Mouse (Mus musculus): ENCODE measurements around the gene Nabp2. TPM values are rescaled to one million over a fixed set of nuclear protein-coding genes. Genes with fewer than 3 reads are reported as not detected.

Gene Nabp2
- 10 to 100 TPM; 41.0 to 42.8 TPM for total RNA-seq (2021)
- long read RNA-seq, experiment 1, transcript Nabp2-201 (7 exons, 1,130 nt) = major isoform, 38 of 43 reads
- long read RNA-seq, experiment 1, partial matches to known transcripts = 1 of 43 reads
- long read RNA-seq, experiment 1, other reads (novel, unspliced or antisense) = 4 of 43 reads
- long read RNA-seq, experiment 2, transcript Nabp2-201 (7 exons, 1,130 nt) = major isoform, 21 of 22 reads
- long read RNA-seq, experiment 2, partial matches to known transcripts = 0 of 22 reads
- long read RNA-seq, experiment 2, other reads (novel, unspliced or antisense) = 0 of 22 reads

DNA sequence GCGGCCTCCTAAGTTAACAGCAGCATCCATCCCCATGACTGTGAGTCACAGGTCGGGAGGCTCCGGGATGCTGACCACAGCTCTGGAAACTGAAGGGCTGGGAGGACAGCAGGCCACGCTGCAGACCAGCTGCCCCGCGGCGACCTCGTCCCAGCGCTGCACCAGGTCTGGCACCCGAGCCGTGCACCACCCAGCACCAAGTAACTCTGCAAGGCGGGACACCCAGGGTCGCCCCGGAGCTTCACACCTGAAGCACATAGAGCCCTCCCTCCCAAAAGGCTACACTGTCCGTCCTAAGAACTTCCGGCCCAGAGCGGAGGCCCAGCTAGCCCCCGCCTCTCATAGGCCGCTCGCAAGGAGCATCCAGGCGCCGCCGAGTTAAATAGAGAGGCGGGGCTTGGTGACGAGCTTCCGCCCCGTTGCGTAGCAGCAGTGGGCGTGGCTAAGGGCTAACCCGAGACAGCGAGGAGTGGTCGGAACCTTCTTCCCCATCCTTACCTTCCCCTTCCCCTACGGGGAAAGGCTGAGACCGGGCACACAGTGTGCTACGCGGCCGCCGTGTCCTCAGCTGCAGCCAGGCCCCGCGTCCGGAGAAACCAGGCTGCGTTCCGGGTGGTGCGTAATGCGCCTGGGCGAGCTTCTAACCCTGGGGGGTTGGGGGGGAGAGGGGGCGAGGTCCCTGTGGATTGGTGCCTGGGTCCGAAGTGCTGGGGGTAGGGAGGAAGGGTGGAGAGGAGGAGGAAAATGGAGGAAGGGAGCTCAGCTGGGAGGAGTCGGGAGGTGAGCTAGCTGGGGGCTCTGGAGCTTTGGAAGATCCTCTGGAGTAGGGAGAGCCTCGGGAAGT is at the start of gene Nabp2, which contains the start of gene Rnf41:
Gene Nabp2, minus strand, starts transcription at position 282 of the 844 bp plus-strand sequence.
Gene Rnf41, plus strand, starts transcription at position 447 of the 844 bp plus-strand sequence.
- DNase-seq = peak; percentile 98

- no peak for DNase-seq
Measured at GRCm38 (mm10) chr10:128460270-128460630, 49.0 kb upstream of the Nabp2 start.

- DNase-seq = peak; percentile 29 to 59
Measured at GRCm38 (mm10) chr10:128459409-128460269, 48.3 kb upstream of the Nabp2 start.

GRCm38 (mm10) chr10:128458719-128459408 is 47.6 kb upstream of the Nabp2 start, which contains the start of gene Smarcc2:
TSS of gene Smarcc2 (plus strand) at chr10:128459248.
- peak; percentile 84 to 91 for DNase-seq

- DNase-seq = peak; percentile 88 to 97
Measured at GRCm38 (mm10) chr10:128458348-128458718, 47.0 kb upstream of the Nabp2 start.

DNA sequence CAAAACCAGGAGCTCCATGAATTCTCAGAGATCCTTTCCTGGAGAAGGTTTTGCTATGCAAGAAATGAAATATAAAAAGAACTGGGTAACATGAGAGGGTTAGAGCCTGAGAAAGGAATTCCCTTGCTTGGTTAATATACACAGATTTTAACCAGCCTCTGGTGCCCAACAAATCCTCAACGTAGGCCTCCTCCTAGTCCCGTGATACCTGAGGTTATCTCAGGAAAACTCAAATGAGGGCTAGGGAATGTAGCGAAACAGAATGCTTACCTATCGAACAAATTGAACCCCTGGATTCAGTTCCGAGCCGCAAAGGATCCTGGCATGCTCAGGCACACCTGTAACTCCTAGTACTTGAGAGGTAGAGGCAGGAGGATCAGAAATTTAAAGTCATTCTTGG is 46.4 kb upstream of the Nabp2 start:
- DNase-seq = no peak

GRCm38 (mm10) chr10:128455280-128455679 is 44.0 kb upstream of the Nabp2 start:
- peak; percentile 76 to 87 for DNase-seq

- DNase-seq = no peak
Measured at GRCm38 (mm10) chr10:128454471-128454870, 43.2 kb upstream of the Nabp2 start.

DNA sequence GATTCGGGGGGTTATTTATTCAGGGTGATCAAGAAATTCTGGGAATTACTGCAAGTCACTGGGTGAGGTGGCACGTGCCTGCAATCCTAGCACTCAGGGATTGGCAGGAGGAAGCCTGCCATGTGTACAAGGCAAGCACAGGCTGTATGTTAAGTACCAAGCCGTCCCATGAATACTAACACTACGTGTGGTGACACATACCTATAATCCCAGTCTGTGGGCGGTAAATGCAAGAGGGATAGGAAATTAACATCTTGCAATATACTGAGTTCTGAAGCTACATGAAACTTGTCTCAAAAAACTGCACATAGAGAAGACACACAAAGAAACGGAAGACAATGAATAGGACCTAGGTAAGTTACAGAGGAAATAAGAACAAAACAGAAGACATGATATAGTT is 39.7 kb upstream of the Nabp2 start:
- DNase-seq = no peak

DNA sequence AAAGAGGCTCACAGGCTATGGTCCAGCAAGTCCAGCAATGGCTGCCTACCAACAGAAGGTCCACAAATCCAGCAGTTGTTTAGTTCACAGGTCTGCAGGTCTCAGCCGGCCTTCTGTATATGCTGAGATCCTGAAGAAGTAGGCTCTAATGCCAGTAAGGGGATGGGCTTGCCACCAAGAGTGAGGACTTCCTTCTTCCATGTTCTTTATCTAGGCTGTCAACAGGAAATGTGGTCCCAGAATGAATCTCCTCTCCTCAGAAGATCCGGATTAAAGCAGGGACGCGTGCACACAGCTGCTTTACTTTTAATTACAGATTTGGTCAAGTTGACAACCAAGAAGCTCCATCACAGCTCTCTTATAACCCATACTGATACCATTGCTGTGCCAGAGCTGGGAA is 34.1 kb upstream of the Nabp2 start:
- DNase-seq = peak in 1 of 2 experiments; percentile 30

DNA sequence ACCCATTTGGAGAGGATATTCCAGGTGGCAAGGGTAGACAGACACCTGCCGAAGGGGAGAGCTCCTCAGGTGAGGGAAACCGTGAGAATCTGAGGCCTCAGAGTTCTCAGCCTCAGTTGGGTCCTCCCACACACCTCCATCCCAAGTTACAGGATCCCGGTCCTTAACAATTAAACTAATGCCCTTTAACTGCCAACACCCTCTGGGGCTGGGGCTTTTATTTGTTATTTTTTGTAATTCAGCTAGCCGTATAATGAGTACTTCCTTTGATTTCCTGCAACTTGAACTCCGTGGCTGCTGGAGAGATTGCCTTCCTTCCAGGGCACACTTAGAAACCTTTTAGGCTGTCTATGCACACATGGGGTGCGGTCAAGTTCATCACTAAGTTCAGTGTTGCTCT is 33.1 kb upstream of the Nabp2 start:
- DNase-seq = no peak

GRCm38 (mm10) chr10:128442718-128443117 is 31.4 kb upstream of the Nabp2 start:
- DNase-seq = no peak

- no peak for DNase-seq
Measured at GRCm38 (mm10) chr10:128441324-128442119, 30.2 kb upstream of the Nabp2 start.

- peak in 1 of 2 experiments; percentile 39 for DNase-seq
Measured at GRCm38 (mm10) chr10:128440407-128440806, 29.1 kb upstream of the Nabp2 start.

DNA sequence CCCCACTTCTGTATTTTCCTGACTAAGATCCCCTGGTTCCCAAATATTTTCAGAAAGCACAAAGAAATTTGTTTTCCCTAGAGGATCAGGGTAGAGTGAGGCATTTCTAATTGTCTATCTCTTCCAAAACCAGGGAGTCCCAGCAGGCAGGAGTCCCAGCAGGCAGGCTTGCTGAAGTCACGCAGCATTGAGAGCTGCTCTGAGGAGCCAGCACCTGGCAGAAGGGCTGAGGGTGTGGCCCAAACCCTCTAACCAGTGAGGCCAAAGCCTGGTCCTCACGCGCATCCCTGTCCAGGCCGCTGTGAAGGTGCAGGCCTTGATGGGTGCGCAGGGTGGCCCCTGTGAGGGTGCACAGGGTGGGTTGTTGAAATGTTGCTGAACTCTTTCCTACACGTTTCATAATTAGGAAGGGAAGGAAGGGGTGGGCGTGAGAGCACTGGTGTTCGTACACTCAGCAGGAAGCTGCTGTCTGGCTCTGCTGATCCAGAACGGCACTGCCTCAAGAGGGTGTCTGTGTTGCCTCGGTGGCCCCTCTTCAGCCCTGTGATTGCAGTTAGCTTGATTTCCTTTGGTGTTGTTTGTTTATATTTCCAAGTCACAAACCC is 27.5 kb upstream of the Nabp2 start:
- DNase-seq = peak; percentile 24 to 40

- DNase-seq = no peak
Measured at GRCm38 (mm10) chr10:128436376-128436775, 25.1 kb upstream of the Nabp2 start.

DNA sequence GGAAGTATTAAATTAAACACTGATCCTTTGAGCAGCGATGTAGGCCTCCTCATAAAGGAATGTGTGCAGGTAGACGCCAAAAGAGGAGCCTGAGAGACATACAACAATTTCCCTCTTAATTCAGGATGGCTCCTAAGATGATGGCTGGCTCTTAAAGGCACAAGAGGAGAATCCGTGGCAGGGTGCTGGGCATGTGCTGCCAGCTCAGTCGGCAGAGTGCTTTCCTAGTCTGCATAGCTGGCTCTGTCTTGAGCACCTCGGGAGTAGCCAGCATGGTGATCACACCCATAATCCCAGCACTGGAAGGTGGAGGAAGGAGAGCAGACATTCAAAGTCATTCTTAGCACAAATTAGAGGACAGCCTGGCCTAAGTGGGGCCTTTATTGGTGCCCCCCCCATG is 24.6 kb upstream of the Nabp2 start:
- DNase-seq = peak in 1 of 2 experiments; percentile 18

DNA sequence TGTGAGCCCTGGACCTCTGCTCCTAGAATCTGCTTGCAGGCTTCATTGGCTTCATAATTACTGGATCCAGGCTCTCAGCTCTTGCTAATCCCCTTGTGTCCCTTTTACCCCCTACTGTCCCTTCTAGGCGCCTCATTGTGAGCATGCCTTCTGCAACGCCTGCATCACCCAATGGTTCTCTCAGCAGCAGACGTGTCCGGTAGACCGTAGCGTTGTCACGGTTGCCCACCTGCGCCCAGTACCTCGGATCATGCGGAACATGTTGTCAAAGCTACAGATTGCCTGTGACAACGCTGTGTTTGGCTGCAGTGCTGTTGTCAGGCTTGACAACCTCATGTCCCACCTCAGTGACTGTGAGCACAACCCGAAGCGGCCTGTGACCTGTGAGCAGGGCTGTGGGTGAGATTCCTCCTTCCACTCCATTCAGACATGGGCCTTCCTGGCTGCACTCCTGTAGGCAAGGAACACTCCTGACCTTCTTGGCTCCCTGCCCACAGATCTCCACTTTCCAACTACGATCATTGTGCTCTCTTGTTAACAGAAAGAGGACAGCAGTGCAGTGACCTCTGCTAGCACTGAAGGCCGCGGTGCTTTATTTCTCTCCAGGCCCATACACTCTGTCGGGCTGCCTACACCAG is 24.0 kb upstream of the Nabp2 start:
- DNase-seq = peak; percentile 75 to 80

GRCm38 (mm10) chr10:128434681-128435080 is 23.4 kb upstream of the Nabp2 start:
- DNase-seq = no peak

GRCm38 (mm10) chr10:128433417-128433816 is 22.1 kb upstream of the Nabp2 start:
- no peak for DNase-seq
